Mouse (Mus musculus) lung, adult 2 months (tissue): ENCODE data around the gene Llgl2. TPM values are rescaled to one million over a fixed set of nuclear protein-coding genes. Genes with fewer than 3 reads are reported as not detected.

Experiments used
- DNase-seq: peaks from one replicate; pipeline ENCODE4 v3.0.0; 2022
- H3K4me1 ChIP-seq: fragments of 200-500 bp; 2 replicates; pipeline ENCODE4 v1.6.1; 2011; ENCODE audit warnings: low read length; ENCODE audit not compliant: control insufficient read depth, insufficient read depth
- H3K4me3 ChIP-seq: fragments of 200-500 bp; replicated peaks from 2 replicates; pipeline ENCODE3; 2011; ENCODE audit warnings: low read depth, mild to moderate bottlenecking, control low read depth, low read length; ENCODE audit errors: extremely low read depth
- CTCF ChIP-seq: fragments of 200-500 bp; IDR thresholded peaks from 2 replicates; pipeline ENCODE4 v1.5.1; 2011; ENCODE audit warnings: mild to moderate bottlenecking, low read length, control low read depth; ENCODE audit not compliant: insufficient read depth
- POLR2A ChIP-seq: fragments of 200-500 bp; IDR thresholded peaks from 2 replicates; pipeline ENCODE4 v1.6.1; 2011; ENCODE audit warnings: low read depth, mild to moderate bottlenecking, control low read depth, low read length, borderline replicate concordance; ENCODE audit errors: extremely low read depth
- WGBS: fragments of 180-500 bp; shearing (Covaris S2); methylation state at CpG from one replicate; pipeline ENCODE4 v1.1.7; 2018; 5-methylcytosine and 5-hydroxymethylcytosine counted together
- polyA plus RNA-seq: library from polyadenylated mRNA; depleted of rRNA; stranded (reverse); fragments of >200 nt; gene quantifications from 2 replicates; pipeline ENCODE4 v1.2.3, GENCODE M21; 2012

Llgl2 gene
- polyA plus RNA-seq, 1 experiment: 91.8 TPM

GRCm38 (mm10) chr11:115808696-115809310 lies 15.0 kb upstream of the Llgl2 start:
- 25% methylated on average over 10 of the region's 10 CpGs for WGBS
- Histone ChIP-seq H3K4me3 (peak overlapping the region; percentile 45), H3K4me1 (peaks cover 20% of the 10 kb centered on the region)
- no peak for DNase-seq
- no peak for TF ChIP-seq CTCF
- TF ChIP-seq POLR2A: no peak

GRCm38 (mm10) chr11:115809311-115809781 lies 14.5 kb upstream of the Llgl2 start:
- H3K4me3 ChIP-seq: peak overlapping the region; percentile 45
- WGBS: 41% methylated on average over 8 of the region's 8 CpGs
- DNase-seq: no peak
- peaks cover 23% of the 10 kb centered on the region for H3K4me1 ChIP-seq
- TF ChIP-seq CTCF (peak; percentile 17; the same call in 1 of the 2 replicates), POLR2A (peak; percentile 48; the same call in 1 of the 2 replicates)

DNA sequence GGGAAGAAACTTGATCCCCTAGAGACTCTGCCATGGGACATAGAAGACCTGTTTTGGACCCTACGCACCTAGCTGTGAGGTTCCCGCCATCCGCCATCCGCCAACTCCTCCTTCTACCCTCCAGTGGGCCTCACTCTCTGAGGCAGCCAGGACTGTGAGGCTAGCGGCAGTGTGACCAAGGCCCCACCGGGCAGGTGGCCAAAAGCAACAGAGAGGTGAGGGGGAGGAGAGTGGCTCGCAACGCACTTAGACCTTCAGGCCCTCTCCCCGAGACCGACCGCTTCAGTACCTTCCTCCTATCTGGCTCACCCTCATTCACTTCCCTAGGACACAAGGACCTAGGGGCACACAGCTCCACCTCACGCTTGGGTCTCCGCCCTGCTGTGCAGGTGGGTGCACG lies 13.5 kb upstream of the Llgl2 start:
- DNase-seq: peak; percentile 58

DNA sequence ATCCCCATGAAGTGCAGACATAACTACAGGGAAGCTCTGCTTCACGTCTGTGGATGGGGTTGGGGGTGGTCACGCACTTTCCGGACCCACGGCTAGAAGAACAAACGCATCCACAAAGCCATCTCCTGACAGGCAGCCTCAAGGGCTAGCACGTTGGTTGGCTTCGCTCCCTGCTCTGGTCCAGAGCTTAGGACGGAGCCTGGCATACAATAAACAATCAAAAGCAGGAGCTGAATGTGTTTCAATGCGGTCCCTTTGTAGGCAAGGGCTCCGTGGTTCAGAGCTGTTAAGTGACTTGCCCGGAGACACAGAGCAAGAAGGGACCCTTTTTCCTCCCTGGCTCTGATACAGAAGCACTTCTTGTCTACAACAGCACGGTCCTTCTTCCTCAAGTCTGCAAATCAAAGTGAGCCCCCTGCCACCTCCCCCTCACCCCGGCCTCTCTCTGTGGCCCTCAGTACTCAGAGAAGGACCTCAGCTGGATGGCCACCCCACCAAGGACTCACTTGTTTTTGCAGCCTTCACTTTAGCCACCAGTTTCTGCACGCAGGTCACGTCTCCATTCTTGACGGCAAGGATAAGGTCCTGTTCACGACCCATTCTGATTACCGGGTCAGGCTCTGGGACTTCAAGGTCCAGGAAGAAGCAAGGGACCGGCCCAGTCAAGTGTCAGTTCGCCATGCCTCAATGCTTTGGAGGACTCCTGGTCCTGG lies 12.3 kb upstream of the Llgl2 start:
- DNase-seq: no peak
- 46% methylated on average over 20 of the region's 20 CpGs for WGBS
- peak overlapping the region; percentile 82 for H3K4me3 ChIP-seq
- TF ChIP-seq CTCF: no peak
- TF ChIP-seq POLR2A: no peak
- H3K4me1 ChIP-seq: peaks cover 22% of the 10 kb centered on the region

More for the DNA sequence above, 13.5 kb upstream of the Llgl2 start:
- Histone ChIP-seq H3K4me1 (peaks cover 26% of the 10 kb centered on the region), H3K4me3 (peak overlapping the region; percentile 82)
- TF ChIP-seq POLR2A: no peak
- TF ChIP-seq CTCF: no peak
- WGBS: 25% methylated on average over 14 of the region's 14 CpGs

DNA sequence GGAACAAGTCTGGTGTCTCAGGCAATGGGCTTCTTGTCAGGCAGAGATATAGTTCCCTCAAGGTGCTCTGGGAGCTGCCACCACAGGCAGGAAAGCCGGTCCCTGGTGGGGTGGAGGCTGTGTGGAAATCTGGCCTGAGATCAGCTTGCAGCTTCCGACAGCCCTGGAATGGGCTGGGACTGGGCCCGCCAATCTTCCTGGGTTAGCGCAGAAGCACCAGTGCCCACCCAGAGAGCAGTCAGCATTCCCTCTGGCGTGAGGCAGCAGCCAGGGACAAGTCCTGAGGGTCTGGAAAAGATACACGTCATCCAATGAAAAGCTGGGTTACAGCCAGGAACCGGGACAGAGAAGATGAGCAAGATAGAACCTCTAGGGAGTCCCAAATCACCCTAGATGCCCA lies 11.8 kb upstream of the Llgl2 start:
- DNase-seq: peak; percentile 64
- Histone ChIP-seq H3K4me3 (peak overlapping the region; percentile 82), H3K4me1 (peaks cover 19% of the 10 kb centered on the region)
- TF ChIP-seq POLR2A: peak; percentile 82; the same call in 1 of the 2 replicates
- no peak for TF ChIP-seq CTCF
- whole genome bisulfite sequencing: 17% methylated on average over 7 of the region's 7 CpGs

GRCm38 (mm10) chr11:115812533-115813420 lies 11.1 kb upstream of the Llgl2 start:
- peak; percentile 55 for DNase-seq
- 2% methylated on average over 28 of the region's 28 CpGs for WGBS
- TF ChIP-seq POLR2A (peak; percentile 35; the same call in 1 of the 2 replicates), CTCF (no peak)
- H3K4me3 ChIP-seq: peak overlapping the region; percentile 82
- H3K4me1 ChIP-seq: peaks cover 16% of the 10 kb centered on the region

DNA sequence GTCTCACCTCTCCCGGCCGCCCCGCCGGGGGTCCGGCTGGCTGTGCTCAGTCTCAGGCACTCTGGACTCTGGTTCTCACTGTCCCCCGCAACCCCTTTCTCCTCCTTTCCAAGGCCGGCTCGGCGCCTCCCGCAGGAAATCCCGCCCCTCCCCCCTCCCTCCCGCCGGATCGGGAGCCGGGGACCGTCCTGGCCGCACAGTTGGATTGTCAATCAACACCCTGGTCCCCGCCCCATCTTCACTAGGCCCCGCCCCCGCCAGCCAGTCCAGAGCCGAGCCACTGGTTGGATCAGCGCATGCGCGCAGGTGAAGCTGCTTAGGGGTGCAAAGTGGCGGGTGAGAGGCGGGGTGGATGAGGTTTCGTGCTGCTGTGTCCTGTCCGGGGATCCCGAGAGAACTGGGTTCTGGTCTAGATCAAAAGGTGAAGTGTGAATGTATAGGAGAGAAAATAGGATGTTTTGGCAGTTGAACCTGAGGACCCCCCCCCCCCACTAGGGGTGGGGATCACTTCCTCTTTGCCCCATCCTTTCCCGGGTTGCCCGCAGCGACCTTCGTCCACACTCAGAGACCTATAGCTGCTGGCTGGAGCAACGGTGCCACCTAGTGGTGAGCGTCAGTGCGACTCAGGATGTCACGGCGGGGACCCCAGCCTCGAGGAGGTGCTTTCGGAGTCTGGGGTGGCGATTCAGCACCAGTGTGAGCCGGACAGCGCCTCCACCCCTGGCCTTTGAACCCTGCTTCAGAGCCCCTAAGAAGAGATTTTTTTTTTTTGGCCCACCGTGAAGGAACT lies 10.1 kb upstream of the Llgl2 start, which contains the start of gene Caskin2:
Gene Caskin2 (minus strand): TSS at position 133 of the 790 bp plus-strand sequence.
- under 1% methylated on average over 42 of the region's 44 CpGs for WGBS
- peak; percentile 94 for DNase-seq
- Histone ChIP-seq H3K4me1 (peaks cover 8% of the 10 kb centered on the region), H3K4me3 (peak within 1 kb of the TSS; percentile 82)
- TF ChIP-seq POLR2A (peak; percentile 73; the same call in 1 of the 2 replicates), CTCF (peak; percentile 88)

- no peak for TF ChIP-seq POLR2A
- TF ChIP-seq CTCF: no peak
- Histone ChIP-seq H3K4me3 (peak within 1 kb of the TSS; percentile 79), H3K4me1 (peaks cover 6% of the 10 kb centered on the region; the same call in 1 of the 2 replicates)
- WGBS: 2% methylated on average over 84 of the region's 84 CpGs
- DNase-seq: peak; percentile 91
Observed at GRCm38 (mm10) chr11:115814605-115815450, 9.0 kb upstream of the Llgl2 start, which contains the start of gene Tsen54. Tsen54 (plus strand) TSS chr11:115814724.
